Mouse (Mus musculus) liver, postnatal 0 days (tissue): ENCODE results near the gene Zbtb5. TPM values are rescaled to one million over a fixed set of nuclear protein-coding genes. Genes with fewer than 3 reads are reported as not detected.

Experiments
- ATAC-seq: fragments of 200-750 bp; cut with Nextera tagmentation; 2 replicates; pipeline ENCODE4 v1.8.0; 2017; ENCODE audit warnings: mild to moderate bottlenecking, moderate library complexity
- DNase-seq: peaks from one replicate; pipeline ENCODE4 v3.0.0-alpha.2; 2016
- H3K27ac ChIP-seq: fragments of 300-500 bp; sonication (generic); 2 replicates; pipeline ENCODE4 v1.5.1; 2014; ENCODE audit warnings: antibody characterized with exemption, moderate library complexity, mild to moderate bottlenecking, low read depth
- H3K27me3 ChIP-seq: fragments of 300-500 bp; sonication (generic); 2 replicates; pipeline ENCODE4 v1.6.1; 2014; ENCODE audit warnings: low read length, control low read depth, mixed read lengths; ENCODE audit not compliant: insufficient read depth
- H3K36me3 ChIP-seq: fragments of 300-500 bp; sonication (generic); replicated peaks from 2 replicates; pipeline ENCODE4 v1.6.1; 2014; ENCODE audit warnings: mild to moderate bottlenecking, control low read depth, low read length, moderate library complexity, mixed read lengths; ENCODE audit not compliant: insufficient read depth
- H3K4me1 ChIP-seq: fragments of 300-500 bp; sonication (generic); 2 replicates; pipeline ENCODE4 v1.6.1; 2014; ENCODE audit warnings: antibody characterized with exemption, mild to moderate bottlenecking, control low read depth; ENCODE audit not compliant: insufficient read depth
- H3K4me2 ChIP-seq: fragments of 300-500 bp; sonication (generic); 2 replicates; pipeline ENCODE4 v1.6.1; 2014; ENCODE audit warnings: low read depth, mild to moderate bottlenecking, low read length, moderate library complexity, mixed read lengths
- H3K4me3 ChIP-seq: fragments of 300-500 bp; sonication (generic); 2 replicates; pipeline ENCODE4 v1.5.1; 2014; ENCODE audit warnings: low read depth, low read length
- H3K9ac ChIP-seq: fragments of 300-500 bp; sonication (generic); replicated peaks from 2 replicates; pipeline ENCODE4 v1.6.1; 2014; ENCODE audit warnings: mild to moderate bottlenecking, moderate library complexity
- H3K9me3 ChIP-seq: fragments of 300-500 bp; sonication (generic); 2 replicates; pipeline ENCODE4 v1.6.1; 2016; ENCODE audit warnings: mild to moderate bottlenecking, control low read depth, low read length, mixed read lengths
- CTCF ChIP-seq: sonication (generic); IDR thresholded peaks from 2 replicates; pipeline ENCODE4 v1.5.1; 2016; ENCODE audit warnings: antibody characterized with exemption, low read depth
- EP300 ChIP-seq: IDR thresholded peaks from 2 replicates; pipeline ENCODE4 v1.6.1; 2016; ENCODE audit warnings: antibody characterized with exemption, low read depth, mild to moderate bottlenecking
- WGBS: fragments of 180-500 bp; shearing (Covaris S2); extraction: QIAGEN DNeasy Blood & Tissue Kit; methylation state at CpG from one replicate; pipeline ENCODE4 v1.1.7; 2014; ENCODE audit not compliant: insufficient replicate concordance; 5-methylcytosine and 5-hydroxymethylcytosine counted together
- polyA plus RNA-seq: library from polyadenylated mRNA; unstranded; fragments of >200 nt; fragmentation: Nextera tagmentation; extraction: Ambion mirVana; gene quantifications from 2 replicates; pipeline ENCODE4 v1.2.1, GENCODE M21; 2015

Gene Zbtb5
- polyA plus RNA-seq, 1 experiment from 2014 or later, result 6.5 TPM

DNA sequence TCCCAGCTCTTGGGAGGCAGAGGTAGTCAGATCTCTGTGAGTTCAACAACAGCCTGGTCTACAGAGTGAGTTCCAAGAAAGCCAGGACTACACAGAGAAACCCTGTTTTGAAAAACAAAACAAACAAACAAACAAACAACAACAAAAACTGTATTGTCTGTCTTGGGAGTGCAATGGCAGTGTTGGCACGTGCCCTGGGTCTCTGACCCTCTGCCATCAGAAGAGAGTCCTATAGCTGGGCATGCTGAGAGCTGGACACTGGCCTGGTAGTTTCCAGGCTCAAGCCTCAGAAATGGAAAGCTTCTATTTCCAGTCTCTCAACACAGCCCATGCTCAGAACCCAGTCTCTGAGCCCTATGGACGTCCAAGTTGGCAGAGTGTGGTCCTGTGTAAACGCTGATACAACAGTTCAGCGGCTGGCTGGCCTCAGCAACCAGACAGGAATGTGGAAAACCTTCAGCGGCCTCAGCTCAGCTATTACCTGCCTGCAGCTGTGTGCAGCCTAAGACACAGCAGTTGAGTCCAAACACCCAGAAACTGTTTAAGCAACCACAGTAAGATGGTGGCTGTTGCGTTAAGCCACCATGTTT is 36.1 kb downstream of the Zbtb5 start:
- Histone ChIP-seq H3K36me3 (no peaks in the 10 kb centered on the region), H3K4me3 (no peak overlapping the region), H3K27me3 (no peaks in the 10 kb centered on the region), H3K27ac (peak overlapping the region; percentile 60), H3K4me2 (no peak overlapping the region), H3K9ac (no peak overlapping the region; the same call in 1 of the 2 replicates), H3K4me1 (peaks cover 26% of the 10 kb centered on the region), H3K9me3 (no peaks in the 10 kb centered on the region)
- DNase-seq (no peak), ATAC-seq (no peak)
- WGBS, result 70% methylated on average over 6 of the region's 6 CpGs
- TF ChIP-seq EP300 (no peak), CTCF (no peak)

DNA sequence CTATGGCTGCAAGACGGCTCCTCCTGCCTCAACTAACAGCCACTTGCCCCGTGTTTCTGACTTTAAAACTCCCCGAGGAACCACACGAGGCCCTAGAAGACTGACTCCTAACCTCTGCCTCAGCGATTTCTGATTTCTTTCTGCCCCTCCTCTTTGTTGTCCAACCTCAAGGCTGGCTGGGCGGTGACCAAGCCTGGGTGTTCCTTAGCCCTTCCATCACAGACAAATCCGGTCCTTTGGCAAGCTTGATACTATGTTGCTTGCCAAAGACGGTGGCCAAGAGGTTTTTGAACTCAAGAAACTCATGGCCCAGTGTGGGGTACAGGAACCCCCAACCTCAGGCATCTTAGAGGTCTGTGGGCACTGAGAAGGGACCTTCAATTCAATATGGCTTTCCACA is 37.9 kb downstream of the Zbtb5 start:
- TF ChIP-seq EP300 (no peak), CTCF (no peak)
- ATAC-seq (no peak), DNase-seq (no peak)
- WGBS, result 66% methylated on average over 8 of the region's 8 CpGs
- Histone ChIP-seq H3K4me3 (no peak overlapping the region), H3K9me3 (no peaks in the 10 kb centered on the region), H3K36me3 (no peaks in the 10 kb centered on the region), H3K27ac (no peak overlapping the region), H3K4me2 (no peak overlapping the region), H3K9ac (no peak overlapping the region), H3K4me1 (peaks cover 20% of the 10 kb centered on the region), H3K27me3 (no peaks in the 10 kb centered on the region)

DNA sequence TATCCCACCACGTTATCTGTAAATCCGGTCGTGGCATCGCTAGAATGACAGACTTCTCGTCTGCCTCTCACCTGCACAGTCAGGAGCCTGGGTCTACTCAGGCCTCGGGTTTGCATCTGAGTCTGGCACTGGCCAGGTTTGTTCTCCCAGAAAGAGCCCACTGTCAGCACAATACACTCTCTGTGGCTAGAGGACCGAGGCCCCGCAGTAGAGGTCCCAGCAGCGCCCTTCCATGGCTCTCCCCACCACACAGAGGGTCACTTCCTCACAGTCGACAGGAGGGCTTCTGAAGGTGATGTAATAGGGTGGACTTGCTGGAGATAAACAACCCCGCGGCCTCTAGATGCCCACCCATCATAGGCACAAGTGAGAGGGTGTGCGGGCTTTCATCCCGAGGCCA is 38.3 kb downstream of the Zbtb5 start:
- peaks cover 15% of the 10 kb centered on the region for H3K4me1 ChIP-seq
- 41% methylated on average over 14 of the region's 14 CpGs for WGBS
- 0 out of 2 replicates have a peak overlapping the region, but pooled peaks have one; percentile 9 for H3K9ac ChIP-seq
- H3K27ac ChIP-seq, result 0 out of 2 replicates have a peak overlapping the region, but pooled peaks have one; percentile 16
- no peaks in the 10 kb centered on the region for H3K9me3 ChIP-seq
- ATAC-seq (peak; percentile 14), DNase-seq (no peak)
- no peak for TF ChIP-seq CTCF
- no peak for TF ChIP-seq EP300
- H3K36me3 ChIP-seq, result no peaks in the 10 kb centered on the region
- H3K4me3 ChIP-seq, result no peak overlapping the region
- H3K27me3 ChIP-seq, result no peaks in the 10 kb centered on the region
- H3K4me2 ChIP-seq, result peak overlapping the region; percentile 58

DNA sequence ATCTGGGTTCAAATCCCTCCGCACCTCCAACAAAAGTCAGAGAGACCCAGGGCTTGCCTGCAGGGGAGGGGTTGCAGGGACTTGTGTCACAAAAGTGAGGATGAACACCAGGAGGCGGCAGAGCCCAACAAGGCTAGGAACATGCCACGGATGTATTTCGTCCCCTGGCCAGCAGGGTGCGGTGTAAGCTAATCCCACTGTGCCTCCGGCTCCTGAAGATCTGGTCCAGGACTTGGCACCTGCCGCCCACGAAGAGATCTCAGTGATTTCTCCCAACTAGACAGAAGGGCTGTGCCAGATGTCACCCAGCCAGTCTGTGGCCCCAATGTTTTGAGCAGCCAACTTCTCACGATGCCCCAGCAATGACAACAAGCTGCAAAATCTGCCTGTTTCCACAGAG is 38.8 kb downstream of the Zbtb5 start:
- 0 out of 2 replicates have a peak overlapping the region, but pooled peaks have one; percentile 9 for H3K9ac ChIP-seq
- peak; percentile 100 for TF ChIP-seq CTCF
- no peak for TF ChIP-seq EP300
- no peaks in the 10 kb centered on the region for H3K36me3 ChIP-seq
- ATAC-seq, result peak; percentile 82
- DNase-seq, result peak; percentile 92
- no peaks in the 10 kb centered on the region for H3K9me3 ChIP-seq
- H3K4me2 ChIP-seq, result peak overlapping the region; percentile 58
- H3K4me3 ChIP-seq, result no peak overlapping the region
- no peak overlapping the region for H3K27ac ChIP-seq
- WGBS, result 9% methylated on average over 9 of the region's 9 CpGs
- H3K27me3 ChIP-seq, result no peaks in the 10 kb centered on the region
- peaks cover 12% of the 10 kb centered on the region for H3K4me1 ChIP-seq

DNA sequence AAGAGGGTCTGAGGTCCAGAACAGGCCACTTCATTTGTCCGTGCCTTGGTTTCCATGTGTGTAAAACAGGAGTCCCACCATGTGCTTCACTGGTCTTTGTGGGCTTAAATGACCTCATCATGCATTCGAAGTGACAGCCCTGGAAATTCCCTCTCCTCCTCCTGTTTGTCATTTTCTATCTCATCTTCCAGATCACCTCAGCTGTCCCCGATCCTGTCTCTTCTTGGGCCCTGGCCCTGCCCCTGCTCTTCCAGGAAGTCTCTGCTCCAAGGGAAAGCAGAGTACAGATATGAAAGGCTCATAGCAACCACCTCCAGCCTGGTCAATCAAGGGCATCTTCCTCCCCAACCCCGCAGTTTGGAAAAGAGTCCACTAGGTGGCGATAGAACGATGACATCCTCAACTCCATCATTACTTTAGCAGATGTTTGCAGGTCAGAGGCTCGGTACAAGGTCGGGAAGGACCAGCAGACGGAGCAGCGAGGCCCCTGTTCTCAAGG is 41.6 kb downstream of the Zbtb5 start:
- H3K4me3 ChIP-seq, result no peak overlapping the region

DNA sequence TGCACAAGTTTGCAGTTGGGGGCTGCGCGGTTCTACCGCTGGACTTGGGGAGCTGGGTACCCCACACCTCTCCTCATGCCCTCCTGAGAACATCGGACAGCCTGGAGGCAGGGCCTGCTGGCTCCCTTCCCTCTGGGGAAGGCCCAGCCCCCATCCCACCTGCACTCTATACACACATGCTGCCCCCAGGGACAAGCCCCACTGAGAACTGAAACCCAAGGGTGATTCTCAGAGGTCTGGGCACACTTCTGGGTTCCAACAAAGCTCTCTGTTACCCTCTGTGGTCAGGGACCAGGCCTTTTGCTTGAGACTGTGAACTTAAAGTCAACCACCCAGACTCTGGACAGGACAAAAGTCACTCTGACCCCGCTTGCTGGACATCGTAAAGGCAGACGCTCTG is 42.2 kb downstream of the Zbtb5 start:
- Histone ChIP-seq H3K4me1 (peaks cover 12% of the 10 kb centered on the region), H3K27me3 (no peaks in the 10 kb centered on the region), H3K36me3 (no peaks in the 10 kb centered on the region), H3K27ac (0 out of 2 replicates have a peak overlapping the region, but pooled peaks have one; percentile 22), H3K4me3 (no peak overlapping the region), H3K9me3 (no peaks in the 10 kb centered on the region), H3K9ac (no peak overlapping the region), H3K4me2 (no peak overlapping the region)
- TF ChIP-seq CTCF, result no peak; the same call in 1 of the 2 replicates
- no peak for TF ChIP-seq EP300
- WGBS, result 82% methylated on average over 7 of the region's 7 CpGs
- peak; percentile 24; the same call in 1 of the 2 replicates for ATAC-seq
- DNase-seq, result peak; percentile 54

More for the DNA sequence above, 41.6 kb downstream of the Zbtb5 start:
- WGBS, result 16% methylated on average over 10 of the region's 10 CpGs
- TF ChIP-seq CTCF (peak; percentile 91), EP300 (no peak)
- Histone ChIP-seq H3K27ac (no peak overlapping the region), H3K4me1 (peaks cover 12% of the 10 kb centered on the region), H3K9me3 (no peaks in the 10 kb centered on the region), H3K36me3 (no peaks in the 10 kb centered on the region), H3K9ac (no peak overlapping the region), H3K27me3 (no peaks in the 10 kb centered on the region), H3K4me2 (no peak overlapping the region)
- DNase-seq (peak; percentile 75), ATAC-seq (no peak)
